Mouse (Mus musculus) stomach, postnatal 0 days (tissue): ENCODE results near the gene Arntl.

ENCODE experiments used
- CTCF ChIP-seq: IDR thresholded peaks from 2 replicates; pipeline ENCODE4 v1.5.1; 2016; ENCODE audit warnings: antibody characterized with exemption, low read depth, mild to moderate bottlenecking, moderate library complexity
- EP300 ChIP-seq: optimal IDR thresholded peaks from 2 replicates; pipeline ENCODE3; 2016; ENCODE audit warnings: antibody characterized with exemption

DNA sequence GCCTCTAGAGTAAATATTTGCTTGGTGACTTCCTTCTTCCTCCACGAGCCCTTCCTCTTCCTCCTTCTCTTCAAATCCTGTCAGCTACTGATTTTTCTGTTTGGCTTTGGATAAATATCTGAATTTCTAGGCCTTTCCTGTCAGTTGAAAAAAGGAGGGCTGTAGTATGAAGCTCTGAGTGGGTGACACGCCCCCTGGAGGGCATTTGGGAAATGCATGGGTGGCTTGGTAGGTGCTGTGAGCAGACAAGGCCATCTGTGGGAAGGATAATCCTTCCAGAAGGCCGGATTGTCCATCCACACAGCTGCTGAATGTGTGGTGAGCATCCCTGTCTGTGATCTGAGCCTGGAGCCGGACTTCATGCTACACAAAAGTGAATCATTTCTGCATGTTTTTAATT, 48.8 kb downstream of the Arntl start:
- TF ChIP-seq CTCF (peak; percentile 77), EP300 (no peak)
